Mouse (Mus musculus): Measurements from ENCODE around the gene Mrpl28.
"Not testable (repeated sequence)": the region's sequence is repeated elsewhere in the genome, so short reads cannot be mapped to it uniquely, and the experiment has no call there.

Mrpl28 gene

DNA sequence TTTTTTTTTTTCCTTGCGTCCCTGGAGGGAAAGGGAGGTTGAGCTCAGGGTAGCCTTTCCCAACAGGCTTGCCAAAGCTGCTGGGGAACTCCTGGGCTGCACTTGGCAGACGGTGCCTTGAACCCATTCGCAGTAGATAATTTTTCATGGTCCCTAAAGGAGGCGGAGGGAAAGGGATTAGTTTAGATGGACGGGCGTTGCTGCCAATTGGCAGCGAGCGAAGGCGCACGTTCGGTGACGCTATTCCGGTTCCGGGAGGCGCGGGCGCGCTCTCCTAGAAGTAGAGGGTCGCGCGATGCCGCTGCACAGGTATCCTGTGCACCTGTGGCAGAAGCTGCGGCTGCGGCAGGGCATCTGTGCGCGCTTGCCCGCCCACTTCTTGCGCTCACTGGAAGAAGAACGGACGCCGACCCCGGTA lies at the start of gene Mrpl28:
Gene Mrpl28 (plus strand): TSS at position 234 of the 418 bp plus-strand sequence.
- in situ Hi-C loops (cut with MboI), result no loop called here

DNA sequence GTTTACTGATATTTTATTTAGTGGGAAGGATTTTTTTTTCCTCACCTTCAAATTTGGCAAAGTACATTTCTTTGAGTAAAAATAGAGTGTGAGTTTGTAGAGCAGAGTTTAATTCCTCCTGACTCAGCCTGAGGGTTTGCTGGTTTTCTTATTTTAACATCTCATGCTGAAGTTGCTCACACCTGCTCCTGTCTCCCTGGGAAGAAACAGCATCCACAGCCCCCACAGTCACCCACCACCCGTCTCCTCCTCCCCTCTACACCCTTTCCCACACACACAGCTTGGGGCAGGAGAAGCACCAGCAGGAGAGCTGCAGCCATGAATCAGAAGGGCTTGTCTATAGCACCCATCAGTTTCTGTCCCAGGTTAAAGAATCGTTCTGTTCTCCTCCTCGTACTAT lies 48.1 kb upstream of the Mrpl28 start:
- in situ Hi-C loops (cut with MboI), result no loop called here

DNA sequence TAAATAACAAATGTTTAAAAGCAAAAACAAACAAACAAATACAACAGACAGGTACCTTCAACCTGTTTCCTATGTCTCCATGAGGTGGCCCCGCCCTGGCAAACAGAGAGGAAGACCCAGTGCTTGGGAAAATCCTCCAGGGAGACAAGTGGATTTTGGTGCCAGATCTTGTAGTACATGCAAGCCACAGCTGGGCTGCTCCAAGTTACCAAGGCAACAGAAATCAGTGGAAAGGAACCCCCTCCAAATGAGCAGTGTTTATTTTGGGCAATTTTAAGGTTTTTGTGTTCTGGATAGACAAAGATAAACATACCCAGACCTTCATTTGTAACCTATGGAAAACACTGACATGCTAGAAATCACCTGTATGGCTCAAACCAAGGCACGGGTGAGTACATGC lies 44.4 kb upstream of the Mrpl28 start:
- in situ Hi-C loops (cut with MboI), result no loop called here

DNA sequence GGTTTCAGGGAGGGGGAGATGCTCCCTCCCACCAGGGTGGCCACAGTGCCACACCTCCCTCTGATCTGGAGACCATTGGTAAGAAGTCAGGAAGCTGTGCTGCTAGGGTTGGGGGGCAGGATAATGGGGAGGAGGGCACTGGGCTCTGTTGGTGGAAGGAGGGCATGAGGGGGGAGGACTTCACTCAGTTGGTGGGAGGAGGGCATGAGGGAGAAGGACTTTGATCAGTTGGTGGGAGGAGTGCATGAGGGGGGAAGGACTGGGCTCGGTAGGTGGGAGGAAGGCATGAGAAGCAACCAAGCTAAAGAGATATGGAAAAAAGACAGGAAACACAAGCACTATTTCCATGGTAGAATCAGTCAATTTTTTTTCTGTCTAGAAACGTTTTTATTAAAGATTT lies 42.4 kb upstream of the Mrpl28 start:
- in situ Hi-C loops (cut with MboI), result no loop called here

DNA sequence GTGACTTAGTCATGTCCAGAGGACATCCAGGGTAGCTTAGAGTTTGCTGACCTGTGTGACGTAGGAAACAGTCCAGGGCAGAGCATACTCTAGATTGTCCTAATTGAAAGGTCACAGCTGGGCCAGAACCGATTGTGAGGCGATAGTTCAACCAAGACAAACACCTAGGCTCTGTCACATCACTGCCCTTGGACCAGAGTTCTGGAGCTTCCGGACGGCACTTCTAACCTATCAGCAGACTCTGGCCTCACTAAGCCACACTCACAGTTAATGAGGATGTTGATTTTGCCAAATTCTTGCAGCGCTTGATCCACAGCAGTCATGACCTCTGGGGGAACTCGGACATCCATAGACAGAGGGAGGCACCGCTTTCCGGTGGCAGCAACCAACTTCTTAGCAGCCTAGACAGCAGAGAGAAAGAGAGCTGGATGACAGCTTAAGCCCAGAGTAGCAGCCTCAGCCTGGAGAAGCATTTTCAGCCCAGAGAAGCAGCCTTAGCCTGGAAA lies 36.2 kb upstream of the Mrpl28 start:
- in situ Hi-C loops (cut with MboI), result no loop called here

DNA sequence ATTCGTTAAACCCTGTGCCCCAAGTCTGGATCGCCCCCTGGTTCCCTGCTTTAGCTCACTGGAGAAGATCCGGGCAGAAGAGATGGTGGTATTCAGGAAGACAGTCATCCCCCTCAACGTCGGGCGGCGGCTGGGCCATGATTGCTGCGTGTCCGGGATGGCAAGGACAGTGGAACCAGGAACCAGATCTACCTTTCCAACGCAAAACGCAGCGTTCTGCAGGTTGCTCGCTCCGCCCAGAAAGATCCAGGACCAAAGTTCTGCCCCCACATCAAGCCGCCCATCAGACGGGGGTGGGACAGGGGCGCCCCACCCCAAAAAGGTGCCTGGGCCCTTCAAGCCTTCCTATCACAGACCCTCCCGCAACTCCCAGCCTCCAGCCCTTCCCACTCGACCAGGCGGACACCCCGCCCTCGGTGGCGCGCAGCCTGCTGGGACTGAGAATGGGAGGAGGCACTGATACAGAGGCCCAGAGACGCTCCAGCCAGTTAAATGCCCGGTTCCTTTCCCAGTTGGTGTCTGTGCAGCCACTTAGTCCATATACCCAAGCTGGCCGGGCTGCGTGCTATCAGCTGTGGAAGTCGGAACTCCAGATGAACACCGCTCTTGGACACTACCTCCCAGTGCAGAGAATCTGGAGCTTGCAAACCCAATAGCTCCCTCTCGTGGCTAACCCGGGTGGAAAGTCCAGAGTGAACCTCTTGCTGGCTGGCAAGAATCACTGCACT lies 33.2 kb upstream of the Mrpl28 start, which contains the start of gene Decr2:
Gene Decr2 (minus strand): TSS at position 433 of the 728 bp plus-strand sequence.
- in situ Hi-C loops (cut with MboI), result no loop called here

DNA sequence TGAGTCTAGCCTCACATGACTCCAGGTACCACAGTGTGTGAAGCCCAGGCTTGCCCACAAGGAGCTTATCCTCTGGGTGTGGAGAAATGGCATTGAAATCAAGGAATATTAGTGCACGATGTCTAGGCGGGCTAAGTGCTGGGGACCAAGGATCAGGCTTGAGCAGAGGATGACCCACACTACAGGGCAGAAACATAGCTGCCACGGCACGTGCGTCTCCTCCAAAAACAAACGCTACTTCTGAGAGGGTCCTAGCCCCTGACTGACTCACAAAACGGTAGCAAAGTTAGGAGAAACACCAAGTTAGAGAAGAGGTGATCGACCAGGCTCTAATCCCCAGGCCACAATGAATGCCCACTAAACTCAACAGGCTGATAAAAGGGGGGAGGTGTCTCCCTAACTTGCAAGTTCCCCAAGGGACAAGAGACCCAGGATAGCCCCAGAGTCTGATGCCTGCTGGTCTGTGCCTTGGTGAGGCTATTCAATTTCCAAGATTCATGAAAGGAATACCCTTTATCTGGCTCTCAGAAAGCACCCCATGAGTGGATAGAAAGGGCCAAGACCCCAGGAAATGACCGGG lies 28.7 kb upstream of the Mrpl28 start:
- in situ Hi-C loops (cut with MboI), result no loop called here

DNA sequence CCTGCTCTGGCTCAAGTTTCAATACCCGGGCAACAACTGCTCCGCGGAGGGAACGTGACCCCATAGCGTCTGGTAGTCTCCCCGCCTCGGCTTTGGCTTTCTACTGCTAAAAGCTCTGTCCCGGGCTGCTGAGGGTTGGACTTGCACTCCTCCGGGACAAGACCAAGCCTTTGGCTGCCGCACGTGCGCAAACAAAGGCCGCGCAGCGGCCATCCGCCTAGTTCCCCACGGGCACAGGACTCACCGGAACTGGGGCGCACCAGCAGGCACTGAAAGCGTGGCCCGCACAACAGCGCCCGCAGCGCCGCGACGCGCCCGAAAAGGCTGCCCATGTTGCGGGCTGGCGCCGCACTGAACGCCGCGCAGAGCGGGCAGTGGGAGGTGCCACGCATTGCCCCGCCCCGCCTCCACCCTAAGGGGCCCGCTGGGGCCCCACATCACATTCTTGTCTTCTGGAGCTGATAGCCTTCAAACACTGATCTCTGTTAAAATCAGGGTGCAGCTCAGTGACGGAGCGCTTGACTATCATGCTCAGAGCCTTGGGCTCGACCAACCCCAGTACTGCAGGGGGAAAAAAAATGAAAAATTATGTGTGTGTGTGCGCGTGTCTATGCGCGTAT lies 28.1 kb upstream of the Mrpl28 start, which contains the start of gene Nme4:
Gene Nme4 (minus strand): TSS at position 482 of the 620 bp plus-strand sequence.
- in situ Hi-C loops (cut with MboI), result no loop called here

DNA sequence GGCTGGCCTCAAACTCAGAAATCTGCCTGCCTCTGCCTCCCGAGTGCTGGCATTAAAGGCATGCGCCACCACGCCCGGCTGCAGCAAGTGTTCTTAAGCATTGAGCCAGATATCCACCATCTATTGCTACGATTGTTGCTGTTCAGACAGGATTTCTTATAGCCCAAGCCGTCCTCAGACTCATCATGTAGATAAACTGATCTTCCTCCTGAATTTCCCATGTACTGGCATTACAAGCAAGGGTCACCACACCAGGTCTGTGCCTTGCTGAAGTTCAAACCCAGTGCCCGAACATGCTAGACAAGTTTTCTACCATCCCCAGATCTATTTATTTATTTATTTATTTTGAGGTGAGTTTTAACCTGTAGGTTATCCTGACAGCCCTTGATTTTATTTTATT lies 24.8 kb upstream of the Mrpl28 start:
- in situ Hi-C loops (cut with MboI), result no loop called here

DNA sequence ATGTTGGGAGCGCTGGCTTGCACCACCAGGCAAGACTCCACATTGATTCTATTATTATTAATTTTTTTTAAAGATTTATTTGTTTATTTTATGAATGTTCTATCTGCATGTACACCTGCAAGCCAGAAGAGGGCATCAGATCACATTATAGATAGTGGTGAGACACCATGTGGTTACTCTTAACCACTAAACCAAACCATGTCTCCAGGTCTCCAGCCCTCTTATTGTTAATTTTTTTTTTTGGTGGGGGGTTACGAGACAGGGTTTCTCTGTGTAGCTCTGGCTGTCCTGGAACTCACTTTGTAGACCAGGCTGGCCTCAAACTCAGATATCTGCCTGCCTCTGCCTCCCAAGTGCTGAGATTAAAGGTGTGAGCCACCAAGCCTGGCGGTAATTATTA lies 24.0 kb upstream of the Mrpl28 start:
- in situ Hi-C loops (cut with MboI), result not testable (repeated sequence)

DNA sequence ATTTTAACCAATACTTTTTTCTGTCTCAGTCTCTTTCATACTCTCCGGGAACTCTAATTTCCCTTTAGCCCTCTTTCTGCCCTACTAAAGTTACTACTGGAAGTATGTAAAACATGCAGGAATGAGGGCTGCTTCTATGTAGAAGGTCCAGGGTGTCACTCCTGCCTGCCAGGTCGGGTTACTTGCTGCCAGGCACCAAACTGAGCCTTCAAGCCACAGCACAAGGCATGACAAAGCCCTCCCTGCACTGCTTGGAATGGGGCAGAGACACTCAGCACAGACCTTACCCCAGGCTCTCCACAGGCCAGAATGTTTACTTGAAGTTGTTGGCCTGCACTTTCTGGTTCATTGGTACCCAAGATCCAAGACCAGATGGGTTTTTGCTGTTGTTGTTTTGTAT lies 23.1 kb upstream of the Mrpl28 start:
- in situ Hi-C loops (cut with MboI), result no loop called here

DNA sequence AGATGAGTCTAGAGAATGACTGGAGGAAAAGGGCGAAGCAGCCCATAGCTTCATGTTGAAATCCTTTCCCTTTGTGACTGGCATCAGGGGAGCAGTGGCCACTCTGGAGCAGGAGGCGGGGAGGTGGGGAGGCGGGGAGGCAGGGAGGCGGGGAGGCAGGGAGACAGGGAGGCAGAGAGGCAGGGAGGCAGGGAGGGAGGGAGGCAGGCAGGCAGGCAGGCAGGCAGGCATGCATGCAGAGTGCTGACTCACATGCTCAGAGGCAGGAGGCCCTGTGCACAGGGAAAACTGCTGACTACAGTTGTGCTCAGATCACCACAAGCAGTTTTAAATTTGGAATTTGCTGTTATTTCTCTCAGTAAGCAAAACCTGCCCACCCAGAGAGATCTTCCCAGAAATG lies 21.8 kb upstream of the Mrpl28 start:
- in situ Hi-C loops (cut with MboI), result no loop called here

DNA sequence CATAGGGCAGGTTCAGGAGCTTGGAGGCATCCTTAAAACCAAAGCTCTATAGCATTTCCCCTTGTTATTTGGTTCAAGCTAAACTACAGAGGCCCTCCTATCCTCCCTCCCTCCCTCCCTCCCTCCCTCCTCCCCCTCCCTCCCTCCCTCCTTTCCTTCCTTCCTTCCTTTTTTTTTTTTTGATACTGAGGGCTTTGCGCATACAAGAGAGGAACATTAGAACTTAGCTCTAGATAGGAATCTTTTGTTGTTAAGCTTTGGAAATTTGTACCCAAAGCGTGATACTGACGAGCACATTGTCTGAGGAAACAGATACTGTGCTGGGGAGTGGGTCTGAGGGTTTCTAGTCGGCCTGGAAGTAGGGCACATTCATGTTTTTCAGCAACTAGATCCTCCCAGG lies 17.7 kb upstream of the Mrpl28 start:
- in situ Hi-C loops (cut with MboI), result no loop called here

DNA sequence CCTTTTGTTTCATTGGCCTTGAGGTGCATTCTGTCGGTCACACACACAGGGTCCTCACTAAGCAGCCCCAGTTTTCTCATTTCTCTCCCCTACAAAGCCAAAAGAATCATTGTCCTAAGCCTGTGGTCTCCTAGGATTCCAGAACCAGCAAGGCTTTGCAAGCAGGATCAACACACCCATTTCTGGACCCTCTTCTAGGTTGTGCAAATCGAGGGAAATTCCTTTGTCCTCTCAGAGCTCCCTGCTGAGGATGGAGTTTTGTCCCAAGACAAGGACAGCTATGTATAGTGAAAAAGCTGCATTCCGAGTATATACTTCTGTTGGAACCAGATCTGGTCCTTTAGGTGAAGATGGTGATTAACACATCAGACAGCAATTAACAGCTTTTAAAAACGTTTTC lies 13.1 kb upstream of the Mrpl28 start:
- in situ Hi-C loops (cut with MboI), result no loop called here

DNA sequence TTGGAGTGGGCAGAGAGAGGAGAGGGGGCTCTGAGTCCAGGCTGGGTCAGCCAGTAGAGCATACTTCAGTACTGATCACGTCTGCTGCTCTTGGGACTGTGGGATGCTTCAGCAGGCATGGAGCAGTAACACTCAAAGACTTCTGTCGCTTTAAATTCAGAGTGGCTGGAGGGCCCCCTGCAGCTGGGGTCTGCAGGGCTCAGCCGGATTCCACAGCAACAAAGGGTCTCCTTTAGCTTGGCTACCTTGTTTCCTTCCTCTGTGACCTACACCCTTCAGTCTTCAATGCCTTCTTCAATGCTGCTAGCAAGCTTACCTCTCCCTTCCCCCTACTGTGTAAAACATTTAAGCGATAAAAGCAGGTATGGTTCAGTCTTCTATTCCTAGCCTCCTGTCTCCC lies 12.3 kb upstream of the Mrpl28 start:
- in situ Hi-C loops (cut with MboI), result no loop called here

DNA sequence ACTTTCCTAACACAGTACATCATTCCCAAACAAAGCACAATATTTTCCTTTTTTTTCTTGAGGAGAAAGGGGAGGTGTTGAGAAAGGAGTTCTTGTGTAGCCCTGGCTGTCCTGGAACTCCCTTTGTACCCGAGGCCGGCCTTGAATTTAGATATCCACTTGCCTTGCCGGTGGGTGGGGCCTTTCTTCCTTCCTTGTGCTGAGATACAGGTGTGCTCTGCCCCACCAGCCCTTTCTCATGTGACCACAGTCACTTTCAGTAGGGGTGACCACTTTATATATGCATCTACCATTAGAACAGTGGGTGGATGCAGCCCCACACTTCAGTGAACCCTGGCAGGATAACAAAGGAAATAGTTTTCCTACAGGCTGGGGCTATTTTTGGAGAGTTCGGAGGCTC lies 11.6 kb upstream of the Mrpl28 start:
- in situ Hi-C loops (cut with MboI), result no loop called here

DNA sequence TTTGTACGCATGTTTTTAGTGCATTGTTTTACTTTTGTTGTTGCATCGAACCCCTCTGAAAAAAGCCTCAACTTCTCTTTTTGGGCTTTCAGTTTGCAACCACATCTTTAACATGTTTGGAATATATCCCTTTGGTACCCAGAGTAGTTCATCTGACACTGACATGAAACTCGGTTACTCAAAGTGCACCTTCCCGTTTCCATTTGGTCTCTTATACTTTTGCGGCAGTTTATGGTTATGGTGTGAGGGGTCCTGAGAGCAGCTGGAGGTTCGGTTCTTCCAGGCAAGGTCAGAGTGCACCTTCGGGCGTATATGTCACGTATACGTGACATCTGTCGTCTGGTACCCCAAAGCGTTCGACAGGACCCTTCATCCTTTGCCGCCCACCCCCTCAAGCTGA lies 10.5 kb upstream of the Mrpl28 start:
- in situ Hi-C loops (cut with MboI), result no loop called here

DNA sequence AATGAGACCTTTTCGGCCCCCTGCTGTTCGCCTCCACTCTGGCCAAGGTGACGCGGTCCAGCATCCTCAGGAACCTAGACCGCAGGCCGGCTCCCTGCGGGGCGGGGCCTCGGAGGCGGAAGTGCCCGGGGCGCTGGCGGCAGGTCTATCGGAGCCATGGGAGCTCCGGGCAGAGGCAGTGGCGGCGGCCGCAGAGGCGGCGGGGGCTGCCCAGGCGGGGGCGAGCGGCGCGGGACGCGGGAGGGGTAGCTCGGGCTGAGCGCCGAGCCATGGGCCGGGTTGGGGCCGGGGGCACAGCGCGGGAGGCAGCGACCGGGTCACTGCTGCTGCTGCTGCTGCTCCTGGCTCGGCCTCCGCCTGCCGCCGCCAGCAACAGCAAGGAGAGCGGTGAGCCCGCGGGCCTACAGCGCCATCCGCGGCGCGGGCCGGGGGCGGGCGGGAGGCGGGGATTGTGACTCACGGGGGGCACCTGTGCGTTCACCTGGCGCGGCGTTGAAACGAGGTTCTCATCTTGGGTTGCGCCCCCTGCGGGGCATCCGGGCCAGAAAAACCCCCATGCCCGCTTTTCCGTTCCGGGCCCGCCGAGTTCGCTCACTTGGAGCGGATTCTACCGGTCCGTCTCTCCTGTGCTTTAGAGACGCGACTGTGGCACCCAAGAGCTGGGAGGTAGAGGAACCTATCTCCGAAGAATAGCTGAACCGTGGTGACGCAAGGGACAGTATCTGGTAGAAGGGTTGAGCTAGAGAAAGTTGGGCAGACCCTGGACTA lies 9.9 kb upstream of the Mrpl28 start, which contains the start of gene Tmem8:
Gene Tmem8 (plus strand): TSS at position 119 of the 768 bp plus-strand sequence.
- in situ Hi-C loops (cut with MboI), result no loop called here

DNA sequence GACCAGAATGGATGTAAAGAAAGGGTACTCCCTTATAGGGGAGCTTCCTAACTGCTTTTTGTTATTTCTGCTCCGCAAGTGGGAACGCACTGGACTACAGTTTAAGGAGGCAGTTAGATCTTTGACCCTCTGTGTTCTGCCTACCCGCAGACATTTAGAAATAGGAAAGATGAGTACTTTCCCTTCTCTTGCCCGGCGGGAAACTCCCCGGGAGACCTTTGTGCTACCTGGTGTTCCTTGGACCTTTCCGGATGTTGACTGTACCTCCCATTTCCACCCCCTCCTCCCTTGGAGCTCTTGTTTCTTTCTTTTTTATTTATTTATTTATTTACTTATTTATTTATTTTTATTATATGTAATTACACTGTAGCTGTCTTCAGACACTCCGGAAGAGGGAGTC lies 9.2 kb upstream of the Mrpl28 start:
- in situ Hi-C loops (cut with MboI), result no loop called here

DNA sequence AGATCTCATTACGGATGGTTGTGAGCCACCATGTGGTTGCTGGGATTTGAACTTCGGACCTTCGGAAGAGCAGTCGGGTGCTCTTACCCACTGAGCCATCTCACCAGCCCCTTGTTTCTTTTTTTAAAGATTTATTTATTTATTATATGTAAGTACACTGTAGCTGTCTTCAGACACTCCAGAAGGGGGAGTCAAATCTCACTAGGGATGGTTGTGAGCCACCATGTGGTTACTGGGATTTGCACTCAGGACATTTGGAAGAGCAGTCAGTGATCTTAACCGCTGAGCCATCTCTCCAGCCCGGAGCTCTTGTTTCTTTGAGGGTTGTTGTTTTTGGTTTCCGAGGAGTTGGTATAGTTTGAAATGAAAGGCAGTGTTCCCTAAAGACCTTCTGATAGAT lies 8.8 kb upstream of the Mrpl28 start:
- in situ Hi-C loops (cut with MboI), result not testable (repeated sequence)

DNA sequence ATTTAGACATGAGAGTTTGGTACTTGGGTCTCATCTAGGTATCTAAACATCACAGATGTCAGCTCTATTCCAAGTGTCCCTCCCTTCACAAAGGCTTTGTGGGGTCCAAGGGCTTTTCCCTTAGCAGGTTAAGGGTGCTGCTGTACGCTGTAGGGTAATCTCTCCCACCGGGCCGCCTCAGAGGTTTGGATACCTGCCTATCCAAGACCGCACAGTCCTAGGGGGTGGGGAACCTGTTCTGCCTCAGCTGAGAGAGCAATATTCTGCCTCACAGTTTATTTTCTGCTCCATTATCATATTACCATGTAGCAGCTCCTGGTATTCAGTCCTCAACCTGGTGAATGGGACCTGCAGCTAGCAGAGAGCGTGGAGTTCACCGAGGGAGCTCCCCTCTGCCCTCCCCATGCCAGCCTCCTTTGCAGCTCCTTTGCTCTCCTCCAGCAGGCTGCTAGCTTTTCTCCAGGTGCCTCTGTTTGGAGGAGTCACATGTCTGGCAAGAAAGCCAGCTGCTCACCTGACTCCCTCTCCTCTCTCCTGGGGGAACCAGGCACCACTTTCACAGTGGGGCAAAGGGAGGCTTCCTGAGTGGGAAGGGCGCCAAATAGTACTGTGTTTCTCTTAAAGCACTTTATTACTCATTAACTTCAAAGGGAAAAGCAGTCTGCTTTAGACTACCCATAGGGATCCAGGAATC lies 7.9 kb upstream of the Mrpl28 start:
- in situ Hi-C loops (cut with MboI), result no loop called here
